Mouse (Mus musculus) right cerebral cortex, adult 18-20 months (tissue): ENCODE results near the gene Olfr594.
"Not testable (repeated sequence)": the region's sequence is repeated elsewhere in the genome, so short reads cannot be mapped to it uniquely, and the experiment has no call there.

Experiments
- DNase-seq: peaks from one replicate; pipeline ENCODE4 v3.0.0; 2022; ENCODE audit warnings: mixed read lengths

The Olfr594 gene

GRCm38 (mm10) chr7:103216696-103217095 is at the start of gene Olfr594:
Gene Olfr594, plus strand, starts transcription at chr7:103216996.
- no peak for DNase-seq

GRCm38 (mm10) chr7:103169697-103170096 is 47.1 kb upstream of the Olfr594 start:
- no peak for DNase-seq

GRCm38 (mm10) chr7:103178240-103178639 is 38.6 kb upstream of the Olfr594 start, which contains the start of gene Olfr591:
Gene Olfr591, minus strand, starts transcription at chr7:103178340.
- DNase-seq, result no peak

GRCm38 (mm10) chr7:103184503-103184902 is 32.3 kb upstream of the Olfr594 start, which contains the start of gene Olfr592:
Gene Olfr592, plus strand, starts transcription at chr7:103184803.
- DNase-seq, result not testable (repeated sequence)

GRCm38 (mm10) chr7:103211562-103211961 is 5.2 kb upstream of the Olfr594 start, which contains the start of gene Olfr593:
Gene Olfr593, plus strand, starts transcription at chr7:103211862.
- DNase-seq, result no peak

- DNase-seq, result not testable (repeated sequence)
Observed at GRCm38 (mm10) chr7:103212050-103212449, 4.7 kb upstream of the Olfr594 start.

- not testable (repeated sequence) for DNase-seq
Observed at GRCm38 (mm10) chr7:103252405-103252804, 35.6 kb downstream of the Olfr594 start, which contains the start of gene Usp17ld. Gene Usp17ld, minus strand, starts transcription at chr7:103252505.
